In the genomic region with DNA sequence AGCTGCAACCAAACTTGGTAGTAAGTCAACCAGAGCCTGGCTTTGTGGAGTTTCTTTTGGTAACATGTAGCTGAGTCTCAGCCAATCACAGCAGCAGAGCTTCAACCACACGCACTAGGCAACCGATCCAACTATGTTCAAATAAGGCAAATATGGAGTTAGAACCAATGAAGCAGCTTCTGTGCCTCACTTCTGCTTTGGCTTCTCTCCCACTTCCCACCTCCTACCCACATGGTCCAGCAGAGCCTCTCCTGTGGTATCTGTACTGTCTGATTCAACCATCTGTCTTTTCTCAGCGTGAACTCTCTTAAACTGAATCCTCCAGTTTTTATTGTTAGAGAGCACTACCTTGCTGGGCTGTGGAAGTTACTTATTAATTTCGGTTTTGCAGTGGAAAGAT, we compare ENCODE assay signal across 12 mouse cellular contexts. TPM values are rescaled to one million over a fixed set of nuclear protein-coding genes. Genes with fewer than 3 reads are reported as not detected.
DNase-seq lines count a peak whose midpoint lies in the region; ATAC-seq lines count a peak whose summit lies in the region.
"Had no signal": no experiment of that assay in that cellular context is flagged by ENCODE, and none has a peak within 500 bp of the region (broad histone marks: within the 10 kb centered on the region; RNA-seq: fewer than 3 reads in every experiment).

No protein-coding gene starts in this region.

- peaks cover 5% of the 10 kb centered on the region; the same call in 1 of the 2 replicates for H3K4me1 ChIP-seq in limb, embryonic 15.5 days
- H3K4me1 ChIP-seq in heart, embryonic 12.5 days (replicated peaks): peaks cover 7% of the 10 kb centered on the region; the same call in 1 of the 2 replicates
- H3K4me1 ChIP-seq: kidney, embryonic 15.5 days had no signal

- H3K9ac ChIP-seq in limb, embryonic 15.5 days: no peak overlapping the region
- no peak overlapping the region for H3K9ac ChIP-seq in heart, embryonic 12.5 days
- H3K9ac ChIP-seq: kidney, embryonic 15.5 days had no signal

- 0 out of 2 replicates have a peak, but pooled peaks have one; percentile 27 for ATAC-seq in limb, embryonic 15.5 days (ENCODE audit: insufficient number of reproducible peaks, low FRiP score, low TSS enrichment, low read depth)
- ATAC-seq in heart, embryonic 12.5 days (ENCODE audit: insufficient number of reproducible peaks, low FRiP score): no peak

- H3K4me3 ChIP-seq in limb, embryonic 15.5 days: no peak overlapping the region
- H3K4me3 ChIP-seq in heart, embryonic 12.5 days: no peak overlapping the region
- H3K4me3 ChIP-seq: kidney, embryonic 15.5 days had no signal

- no peaks in the 10 kb centered on the region for H3K9me3 ChIP-seq in limb, embryonic 15.5 days
- no peaks in the 10 kb centered on the region for H3K9me3 ChIP-seq in heart, embryonic 12.5 days (replicated peaks)
- H3K9me3 ChIP-seq: G1E; kidney, embryonic 15.5 days had no signal

- 75% methylated on average over 4 of the region's 4 CpGs for WGBS in limb, embryonic 15.5 days
- 83% methylated on average over 4 of the region's 4 CpGs for WGBS in heart, embryonic 12.5 days

- DNase-seq in MEL-GATA-1-ER (ENCODE audit: extremely low read depth, low read depth): peak; percentile 23
- DNase-seq in cerebellum, adult 8-10 months: peak; percentile 39
- DNase-seq in layer of hippocampus, adult 11-12 months (ENCODE audit: low spot score): peak; percentile 79
- DNase-seq in gastrocnemius, adult 18-20 months (ENCODE audit: low spot score): no peak
- no peak for DNase-seq in ovary, adult 18-20 months (ENCODE audit: low spot score)
- no peak for DNase-seq in lung, postnatal 25 days (ENCODE audit: low spot score)
- DNase-seq: gastrocnemius, postnatal 14 days; retina, postnatal 1 day had no signal

- H3K27ac ChIP-seq in limb, embryonic 15.5 days: no peak overlapping the region
- no peak overlapping the region for H3K27ac ChIP-seq in heart, embryonic 12.5 days (ENCODE audit: poor library complexity, severe bottlenecking)
- H3K27ac ChIP-seq: kidney, embryonic 15.5 days had no signal

- no peaks in the 10 kb centered on the region for H3K27me3 ChIP-seq in limb, embryonic 15.5 days
- no peaks in the 10 kb centered on the region for H3K27me3 ChIP-seq in heart, embryonic 12.5 days (replicated peaks)
- H3K27me3 ChIP-seq: kidney, embryonic 15.5 days had no signal

- no peaks in the 10 kb centered on the region for H3K36me3 ChIP-seq in limb, embryonic 15.5 days
- H3K36me3 ChIP-seq in heart, embryonic 12.5 days: no peaks in the 10 kb centered on the region
- H3K36me3 ChIP-seq: G1E; kidney, embryonic 15.5 days had no signal

- no peak overlapping the region for H3K4me2 ChIP-seq in limb, embryonic 15.5 days
- H3K4me2 ChIP-seq in heart, embryonic 12.5 days: no peak overlapping the region
- H3K4me2 ChIP-seq: kidney, embryonic 15.5 days had no signal

RNA-seq across cellular contexts. Expression of gene Calml3, which starts 27.7 kb away (rescaled TPM):
- 22.0 and 22.9 TPM in 2 replicates for polyA plus RNA-seq in limb, embryonic 15.5 days (2015; fragmentation: Nextera tagmentation; extraction: Ambion mirVana)
- polyA plus RNA-seq in heart, embryonic 12.5 days (2016; fragmentation: Nextera tagmentation; extraction: Ambion mirVana): not detected in 2 replicates
- total RNA-seq in gastrocnemius, adult 18-20 months (2021): not detected
- total RNA-seq: gastrocnemius, postnatal 14 days had no signal
- polyA plus RNA-seq: G1E had no signal

Comparison
In these comparisons a context has a peak if more than half of its experiments do, and no peak if none do; other contexts are left out.
1. DNase-seq: peak in MEL-GATA-1-ER (single experiment), cerebellum, adult 8-10 months (single experiment) and layer of hippocampus, adult 11-12 months (single experiment); none in gastrocnemius, adult 18-20 months (single experiment), ovary, adult 18-20 months (single experiment) and lung, postnatal 25 days (single experiment).
2. RNA of gene Calml3, which starts 27.7 kb away (polyA plus RNA-seq): 22.0 to 22.9 TPM in limb, embryonic 15.5 days; not detected in heart, embryonic 12.5 days; every median in the first group is over 10 times any median in the second.